Mouse (Mus musculus): Measurements from ENCODE around the gene Orc5. TPM values are rescaled to one million over a fixed set of nuclear protein-coding genes. Genes with fewer than 3 reads are reported as not detected.

Orc5 gene
- polyA plus RNA-seq (2014; fragmentation: Illumina TruSeq; extraction: RNeasy Lipid Tissue Mini Kit (QIAGEN cat#74804); ENCODE audit: low read depth, low replicate concordance) = 19.9 TPM

DNA sequence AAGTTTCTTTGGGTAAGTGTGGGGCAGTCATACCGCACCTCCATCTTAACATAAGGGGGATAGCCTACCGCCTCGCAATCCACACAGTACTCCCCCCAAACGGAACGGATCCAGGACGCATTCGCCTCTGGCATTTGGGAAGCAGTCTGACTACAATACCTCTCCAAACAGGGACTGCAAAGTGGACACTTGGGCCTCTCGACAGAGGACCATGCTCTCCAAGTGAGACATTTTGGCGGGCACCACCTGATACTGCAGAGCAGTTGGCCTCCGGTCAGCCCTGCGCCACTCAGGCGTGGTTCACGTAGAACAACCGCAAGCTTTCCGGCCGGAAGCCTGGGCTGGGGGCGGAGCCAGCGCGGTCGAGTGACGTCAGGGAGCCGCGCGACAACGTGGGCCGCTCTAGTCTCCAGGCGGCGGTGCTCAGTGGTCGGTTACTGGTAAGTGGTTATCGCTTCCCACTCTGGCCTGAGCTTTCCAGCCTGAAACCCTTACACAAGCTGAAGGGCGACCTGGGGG, at the start of gene Orc5:
Gene Orc5, minus strand, starts transcription at position 397 of the 519 bp plus-strand sequence.

Other genes with a start within 250 kb of the Orc5 start
- 12.6 TPM for gene Reln, start 205.7 kb downstream of the Orc5 start, polyA plus RNA-seq (2014; fragmentation: Illumina TruSeq; extraction: RNeasy Lipid Tissue Mini Kit (QIAGEN cat#74804); ENCODE audit: low read depth, low replicate concordance)
- gene Lhfpl3, start 195.6 kb upstream of the Orc5 start, polyA plus RNA-seq (2014; fragmentation: Illumina TruSeq; extraction: RNeasy Lipid Tissue Mini Kit (QIAGEN cat#74804); ENCODE audit: low read depth, low replicate concordance) = 0.11 TPM